Mouse (Mus musculus) mesoderm, embryonic 11.5 days (tissue): ENCODE measurements around the gene Ptprcap.
"Not testable (repeated sequence)": the region's sequence is repeated elsewhere in the genome, so short reads cannot be mapped to it uniquely, and the experiment has no call there.

Experiments used
- DNase-seq: peaks from one replicate; pipeline ENCODE4 v3.0.0-alpha.2; 2012; ENCODE audit warnings: low read depth, low spot score

Gene Ptprcap

DNA sequence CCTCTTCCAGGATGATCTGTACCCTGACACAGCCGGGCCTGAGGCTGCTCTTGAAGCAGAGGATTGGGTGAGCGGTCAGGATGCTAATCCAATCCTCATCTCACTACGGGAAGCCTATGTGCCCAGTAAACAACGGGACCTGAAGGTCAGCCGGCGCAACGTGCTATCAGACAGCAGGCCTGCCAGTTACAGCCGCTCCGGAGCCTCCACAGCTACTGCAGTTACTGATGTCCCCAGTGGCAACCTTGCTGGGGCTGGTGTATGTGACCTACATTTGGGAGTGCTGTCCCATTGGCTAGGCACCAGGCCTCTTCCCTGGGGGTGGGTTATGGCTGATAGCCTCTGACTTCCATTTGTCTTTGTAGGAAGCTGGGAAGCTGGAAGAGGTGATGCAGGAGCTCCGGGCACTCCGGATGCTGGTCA, at the start of gene Ptprcap:
TSS of gene Ptprcap (plus strand) at position 373 of the 423 bp plus-strand sequence.
- DNase-seq: no peak

DNA sequence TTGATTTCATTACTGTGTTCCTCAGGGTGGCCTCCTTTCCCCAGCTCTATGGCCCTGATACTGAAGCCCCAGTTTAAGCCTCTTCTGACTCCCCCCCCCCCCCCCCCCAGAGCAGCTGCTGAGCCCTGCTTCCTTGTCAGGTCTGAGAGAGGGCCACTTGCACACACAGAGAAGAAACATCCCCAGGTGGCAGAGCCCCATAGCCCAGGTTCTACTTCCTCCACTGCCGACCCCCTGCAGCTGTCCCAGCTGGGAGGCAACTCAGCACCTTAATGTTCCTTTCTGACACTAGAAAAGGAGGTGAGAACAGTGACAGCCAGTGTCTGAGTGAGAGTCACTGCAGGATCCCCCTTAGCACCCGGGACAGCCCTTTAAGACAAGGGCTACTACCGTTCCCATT, 49.6 kb upstream of the Ptprcap start:
- DNase-seq: no peak

DNA sequence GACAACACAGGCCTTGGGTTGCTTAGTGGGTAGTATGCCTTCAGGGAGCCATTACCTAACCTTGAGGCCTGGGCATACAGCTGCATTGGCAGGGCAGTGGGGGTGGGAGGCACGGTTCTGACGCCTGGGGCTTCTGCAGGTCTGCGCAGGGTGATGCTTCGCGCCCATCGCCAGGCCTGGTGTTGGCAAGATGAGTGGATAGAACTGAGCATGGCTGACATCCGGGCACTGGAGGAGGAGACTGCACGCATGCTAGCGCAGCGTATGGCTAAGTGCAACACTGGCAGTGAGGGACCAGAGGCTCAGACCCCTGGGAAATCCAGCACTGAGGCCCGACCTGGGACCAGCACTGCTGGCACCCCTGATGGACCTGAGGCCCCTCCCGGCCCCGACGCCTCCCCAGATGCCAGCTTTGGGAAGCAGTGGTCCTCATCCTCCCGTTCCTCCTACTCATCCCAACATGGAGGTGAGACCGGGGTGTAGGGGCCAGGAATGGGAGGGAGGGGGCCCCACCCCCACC, 48.7 kb upstream of the Ptprcap start:
- no peak for DNase-seq

DNA sequence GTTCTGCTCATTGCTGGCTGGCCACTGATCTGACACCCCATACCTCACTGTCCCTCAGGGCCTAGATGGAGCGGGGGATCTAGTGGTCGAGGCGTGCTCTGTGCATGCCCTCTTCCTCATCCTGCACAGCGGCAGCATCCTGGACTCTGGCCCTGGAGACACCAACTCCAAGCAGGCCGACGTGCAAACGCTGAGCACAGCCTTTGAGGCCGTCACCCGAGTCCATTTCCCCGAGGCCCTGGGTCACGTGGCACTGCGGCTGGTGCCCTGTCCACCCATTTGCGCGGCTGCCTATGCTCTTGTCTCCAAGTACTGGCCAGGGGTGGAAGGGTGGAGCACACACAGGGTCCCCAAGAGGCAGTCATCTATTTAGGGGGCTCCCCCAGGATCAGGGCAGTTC, 46.8 kb upstream of the Ptprcap start:
- no peak for DNase-seq

DNA sequence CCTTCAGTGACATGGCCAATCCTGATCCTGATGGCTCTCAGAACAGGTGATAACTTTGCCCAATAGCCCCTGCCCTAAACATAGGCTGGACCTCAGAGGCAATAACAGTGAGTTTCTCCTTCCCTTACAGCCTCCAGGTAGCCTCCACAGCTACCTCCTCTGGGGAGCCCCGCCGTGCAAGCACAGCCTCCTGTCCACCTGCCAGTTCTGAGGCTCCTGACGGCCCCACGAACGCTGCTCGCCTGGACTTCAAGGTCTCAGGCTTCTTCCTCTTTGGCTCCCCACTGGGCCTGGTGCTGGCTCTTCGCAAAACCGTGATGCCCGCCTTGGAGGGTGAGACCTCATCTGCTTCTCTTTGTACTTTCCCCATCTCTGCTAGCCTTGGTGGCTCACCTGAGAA, 44.9 kb upstream of the Ptprcap start:
- DNase-seq: no peak

DNA sequence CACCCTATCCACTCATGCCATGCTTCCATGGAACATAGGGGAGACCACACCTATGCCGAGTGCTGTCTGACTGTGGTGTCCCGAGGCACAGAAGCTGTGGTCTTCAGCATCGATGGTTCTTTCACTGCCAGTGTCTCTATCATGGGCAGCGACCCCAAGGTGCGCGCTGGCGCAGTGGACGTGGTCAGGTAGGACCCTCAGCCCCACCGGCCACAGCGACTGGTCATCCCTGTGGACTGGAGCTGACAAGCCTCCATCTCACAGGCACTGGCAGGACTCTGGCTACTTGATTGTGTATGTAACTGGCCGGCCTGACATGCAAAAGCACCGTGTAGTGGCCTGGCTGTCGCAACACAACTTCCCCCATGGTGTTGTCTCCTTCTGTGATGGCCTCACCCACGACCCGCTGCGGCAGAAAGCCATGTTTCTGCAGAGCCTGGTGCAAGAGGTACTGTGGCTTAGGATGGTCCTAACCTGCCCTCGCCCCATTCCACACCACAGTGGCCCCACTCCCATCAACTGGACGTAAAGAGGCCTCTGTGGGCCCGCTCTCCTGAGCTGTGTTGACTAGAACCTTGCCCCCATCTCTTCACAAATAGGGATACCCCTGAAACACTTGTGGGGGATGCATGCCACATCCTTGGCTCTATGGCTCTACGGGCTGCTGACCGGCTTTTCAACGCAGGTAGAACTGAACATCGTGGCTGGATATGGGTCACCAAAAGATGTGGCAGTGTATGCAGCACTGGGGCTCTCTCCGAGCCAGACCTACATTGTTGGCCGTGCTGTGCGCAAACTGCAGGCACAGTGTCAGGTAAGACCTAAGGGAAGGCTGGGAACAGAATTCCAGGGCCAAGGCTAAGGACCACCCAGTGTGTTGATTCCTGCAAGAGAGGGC, 41.1 kb upstream of the Ptprcap start:
- DNase-seq: no peak

DNA sequence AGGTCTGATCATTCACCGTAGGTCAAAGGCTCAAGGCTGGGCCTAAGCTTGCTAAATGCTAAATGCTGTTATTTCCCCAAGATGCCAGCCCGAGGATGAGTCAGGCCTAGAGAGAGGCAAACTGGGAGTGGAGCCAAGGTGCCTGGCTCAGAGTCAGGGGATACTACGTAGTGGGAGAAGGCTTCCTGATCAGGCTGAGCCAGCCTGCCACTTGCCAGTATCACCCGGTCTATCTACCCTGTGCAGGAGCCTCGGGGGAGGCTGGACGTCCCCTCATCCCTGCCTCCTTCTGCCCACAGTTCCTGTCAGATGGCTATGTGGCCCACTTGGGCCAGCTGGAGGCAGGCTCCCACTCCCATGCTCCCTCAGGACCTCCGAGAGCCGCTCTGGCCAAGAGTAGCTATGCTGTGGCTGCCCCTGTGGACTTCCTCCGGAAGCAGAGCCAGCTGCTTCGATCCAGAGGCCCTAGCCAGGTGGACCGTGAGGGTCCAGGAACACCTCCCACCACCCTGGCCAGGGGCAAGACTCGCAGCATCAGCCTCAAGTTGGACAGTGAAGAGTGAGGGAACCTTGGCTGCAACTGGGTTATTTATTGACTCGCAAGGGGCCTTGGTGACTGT, 40.1 kb upstream of the Ptprcap start:
- no peak for DNase-seq

DNA sequence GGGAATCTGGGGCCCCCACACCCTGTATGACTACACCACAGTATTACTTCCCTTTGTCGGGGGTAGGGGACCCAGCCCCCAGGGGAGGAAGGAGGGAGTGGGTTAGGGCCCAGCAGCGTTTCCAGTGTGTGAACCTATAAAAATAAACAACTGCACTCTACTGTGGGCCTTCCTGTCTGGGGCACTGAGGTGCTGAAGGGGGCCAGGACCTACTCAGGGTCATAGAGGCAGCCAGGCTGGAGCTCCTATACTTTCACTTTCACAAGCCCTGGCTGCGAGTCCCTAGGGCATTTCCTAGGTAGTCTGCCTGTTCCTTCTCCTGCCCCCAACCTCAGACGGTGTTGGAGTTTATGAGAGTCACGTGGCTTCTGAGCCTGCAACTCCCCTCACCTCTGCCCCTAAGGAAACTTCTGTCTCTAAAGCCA, 39.6 kb upstream of the Ptprcap start:
- no peak for DNase-seq

DNA sequence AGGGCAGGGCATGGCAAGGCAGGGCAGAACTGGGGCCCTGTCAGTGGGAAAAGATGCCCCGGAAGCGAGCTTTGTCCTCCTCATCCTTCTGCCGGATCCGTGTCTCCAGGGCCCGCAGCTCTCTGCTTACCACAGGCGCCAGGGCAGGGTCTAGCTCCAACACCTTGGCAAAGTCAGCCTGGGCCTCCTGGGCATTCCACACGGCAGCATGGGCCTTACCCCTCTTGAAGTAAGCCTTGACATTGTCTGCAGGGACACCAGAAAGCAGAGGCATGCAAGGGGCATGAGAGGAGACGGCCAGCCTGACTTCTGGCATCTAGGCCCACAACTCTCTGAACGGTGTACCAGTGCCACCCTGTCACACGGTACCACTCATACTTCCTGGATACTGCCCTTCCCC, 38.9 kb upstream of the Ptprcap start:
- DNase-seq: no peak

DNA sequence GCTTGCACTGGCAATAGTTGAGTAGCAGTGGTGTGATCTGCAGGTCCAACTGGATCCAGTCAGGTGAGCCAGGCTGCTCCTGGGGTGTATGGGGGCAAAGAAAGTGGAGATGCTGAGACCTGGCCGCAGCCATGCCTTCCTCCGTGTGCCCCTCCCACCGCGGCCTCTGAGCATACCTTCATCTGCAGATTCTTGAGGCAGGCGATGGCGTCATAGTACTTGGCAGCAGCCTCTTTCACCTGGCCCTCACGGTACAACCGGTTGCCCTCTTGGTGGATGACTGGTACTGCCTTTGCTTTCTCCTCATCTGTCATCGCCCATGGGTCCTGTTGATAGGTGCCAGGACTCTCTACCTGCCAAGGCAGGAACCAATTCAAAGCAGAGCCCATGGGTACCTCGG, 38.3 kb upstream of the Ptprcap start:
- DNase-seq: no peak

DNA sequence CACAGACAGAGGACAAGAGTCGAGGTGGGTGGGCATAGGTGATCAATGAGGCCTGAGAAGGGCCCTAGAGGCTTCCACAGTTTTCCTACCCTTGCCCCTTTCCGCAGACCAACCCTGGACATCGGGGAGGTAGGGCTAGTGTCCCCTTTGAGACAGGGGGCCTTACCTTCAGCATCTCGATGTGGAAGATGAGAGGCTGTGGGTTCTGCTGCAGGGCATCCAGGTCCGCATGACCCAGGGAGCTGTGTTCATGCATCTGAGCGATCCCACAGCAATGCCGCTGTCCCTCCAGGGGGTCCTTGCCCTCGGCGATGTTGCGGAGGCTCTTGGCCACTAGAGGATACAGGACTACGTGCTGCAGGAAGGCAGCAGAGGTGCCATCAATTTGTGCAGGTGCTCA, 37.6 kb upstream of the Ptprcap start:
- no peak for DNase-seq

DNA sequence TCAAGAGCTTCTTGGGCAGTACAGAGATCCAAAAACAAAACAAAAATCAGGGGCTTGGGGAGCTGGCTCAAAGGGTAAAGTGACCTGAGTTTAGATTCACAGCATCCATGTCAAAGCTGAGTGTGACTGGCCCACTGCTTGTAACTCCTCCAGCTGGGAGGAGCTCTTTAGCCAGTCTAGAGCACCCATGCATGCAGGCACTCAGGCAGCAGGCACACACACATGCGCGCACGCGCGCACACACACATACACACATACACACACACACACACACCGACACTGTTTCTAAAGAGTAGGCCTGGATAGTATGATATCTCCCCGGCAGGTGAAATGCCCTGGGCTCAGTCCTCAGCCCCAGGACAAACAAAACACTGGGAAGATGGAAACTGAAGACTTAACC, 36.4 kb upstream of the Ptprcap start:
- no peak for DNase-seq

DNA sequence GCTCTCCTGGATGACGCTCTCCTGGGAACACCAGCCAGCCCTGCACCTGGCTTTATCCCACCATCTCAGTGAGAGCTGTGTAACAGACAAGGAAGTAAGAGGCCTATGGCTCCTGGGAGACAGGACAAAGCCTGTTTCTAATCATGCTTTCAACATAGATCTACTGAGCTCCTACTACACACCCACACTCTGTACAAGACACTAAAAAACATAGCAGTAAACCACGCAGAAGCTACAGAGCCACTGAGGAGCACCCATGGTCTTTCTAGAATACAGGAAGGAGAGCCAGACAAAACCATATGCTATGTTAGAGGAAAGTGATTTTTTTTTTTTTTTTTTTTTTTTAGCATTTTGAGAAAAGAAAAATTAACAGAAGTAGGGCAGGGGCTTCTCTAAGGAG, 35.1 kb upstream of the Ptprcap start:
- no peak for DNase-seq

DNA sequence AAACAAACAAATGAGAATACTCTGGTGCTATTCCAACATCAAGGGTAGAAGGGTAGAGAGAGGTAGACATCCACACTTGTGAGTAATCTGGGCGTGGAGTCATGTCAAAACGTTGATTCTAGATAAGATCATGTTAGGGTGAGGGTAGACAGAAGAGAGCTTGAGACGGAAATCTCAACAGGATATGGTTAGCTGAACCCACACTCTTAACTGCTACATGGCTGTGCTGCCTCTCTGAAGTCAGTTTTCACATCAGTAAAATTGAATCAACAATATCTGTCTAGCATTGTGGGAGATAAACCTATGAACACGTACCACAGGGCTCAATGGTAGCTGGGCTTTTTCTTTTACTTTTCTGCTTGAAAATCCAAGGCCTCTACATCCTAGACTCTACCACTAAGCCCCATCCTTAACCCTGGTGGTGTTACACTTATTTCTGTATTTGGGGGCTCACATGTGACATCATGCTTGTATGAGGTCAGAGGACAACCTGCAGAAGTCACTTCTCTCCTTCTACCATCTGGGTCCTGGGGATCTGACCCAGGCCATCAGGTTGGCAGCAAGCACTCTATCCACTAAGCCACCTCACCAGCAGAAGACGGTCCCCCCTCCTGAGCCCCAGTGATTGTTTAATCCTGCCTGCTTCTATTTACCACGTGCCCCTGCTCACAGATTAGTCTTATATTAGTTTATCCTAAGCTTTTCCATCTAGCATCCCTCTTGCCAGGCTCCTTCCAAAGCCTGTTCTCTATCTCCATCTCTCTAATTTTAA, 33.5 kb upstream of the Ptprcap start:
- no peak for DNase-seq

DNA sequence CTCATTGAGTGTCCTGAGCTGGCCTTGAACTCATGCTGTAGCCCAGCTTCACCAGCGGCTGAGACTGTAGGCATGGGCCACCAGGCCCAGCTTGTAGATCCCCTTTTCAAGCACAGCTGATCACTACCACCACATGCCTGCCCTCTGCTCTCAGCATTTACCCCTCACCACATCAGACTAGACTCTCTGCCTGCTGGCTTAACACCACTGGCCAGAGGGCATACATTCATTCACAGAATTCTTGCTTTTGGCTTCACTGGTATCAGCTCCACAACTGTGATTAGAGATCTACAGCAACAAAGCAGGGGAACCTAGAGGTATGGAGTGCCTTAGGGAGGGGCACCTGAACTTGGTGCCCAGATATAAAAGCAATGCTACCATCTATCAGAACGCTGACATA, 32.9 kb upstream of the Ptprcap start:
- DNase-seq: no peak

DNA sequence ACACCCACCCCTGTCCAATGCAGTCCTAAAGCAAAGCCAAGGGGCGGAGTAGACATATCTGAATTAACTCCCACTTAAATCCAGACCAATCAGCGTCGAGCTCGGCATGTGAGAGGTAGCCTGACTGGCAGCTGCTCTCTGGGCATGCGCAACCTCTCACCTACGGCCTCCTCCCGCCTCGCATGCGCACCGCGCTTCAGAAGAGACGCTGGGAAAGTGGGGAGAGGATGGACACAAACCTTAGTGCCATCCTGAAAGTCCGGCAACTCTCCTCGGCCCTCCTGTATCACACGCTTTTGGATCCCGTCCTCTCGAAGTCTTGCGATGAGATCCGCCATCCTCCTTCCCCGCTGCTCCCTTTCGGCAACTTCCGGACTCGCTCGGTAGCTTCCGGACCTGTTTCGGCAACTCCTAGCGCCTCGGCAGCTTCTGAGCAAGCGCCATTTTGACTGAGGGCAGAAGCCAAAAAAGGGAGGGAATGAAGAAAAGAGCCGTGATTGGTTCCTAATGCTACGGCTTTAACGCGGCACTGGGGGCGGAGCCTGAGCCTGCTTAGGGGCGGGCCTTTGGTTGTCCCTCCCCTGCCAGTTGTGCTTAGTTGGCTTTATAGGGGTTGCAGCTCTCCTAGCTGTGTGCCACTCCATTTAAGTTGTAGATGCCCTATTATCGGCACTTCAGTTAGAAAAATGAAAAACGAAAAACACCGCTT, 32.2 kb upstream of the Ptprcap start:
- peak; percentile 98 for DNase-seq

DNA sequence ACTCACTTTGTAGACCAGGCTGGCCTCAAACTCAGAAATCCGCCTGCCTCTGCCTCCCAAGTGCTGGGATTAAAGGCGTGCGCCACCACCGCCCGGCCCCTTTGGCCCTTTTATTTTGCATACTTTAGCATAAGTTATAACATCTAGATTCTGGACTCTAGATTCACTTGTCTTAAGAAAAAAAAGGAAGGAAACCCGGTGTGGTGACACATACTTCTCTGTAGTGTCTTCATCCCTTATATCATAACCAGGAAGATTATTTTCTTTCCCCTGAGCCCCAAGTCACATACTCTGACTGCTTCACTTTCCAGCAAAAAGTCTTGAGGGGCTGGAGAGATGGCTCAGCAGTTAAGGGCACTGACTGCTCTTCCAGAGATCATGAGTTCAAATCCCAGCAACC, 31.5 kb upstream of the Ptprcap start:
- DNase-seq: not testable (repeated sequence)

DNA sequence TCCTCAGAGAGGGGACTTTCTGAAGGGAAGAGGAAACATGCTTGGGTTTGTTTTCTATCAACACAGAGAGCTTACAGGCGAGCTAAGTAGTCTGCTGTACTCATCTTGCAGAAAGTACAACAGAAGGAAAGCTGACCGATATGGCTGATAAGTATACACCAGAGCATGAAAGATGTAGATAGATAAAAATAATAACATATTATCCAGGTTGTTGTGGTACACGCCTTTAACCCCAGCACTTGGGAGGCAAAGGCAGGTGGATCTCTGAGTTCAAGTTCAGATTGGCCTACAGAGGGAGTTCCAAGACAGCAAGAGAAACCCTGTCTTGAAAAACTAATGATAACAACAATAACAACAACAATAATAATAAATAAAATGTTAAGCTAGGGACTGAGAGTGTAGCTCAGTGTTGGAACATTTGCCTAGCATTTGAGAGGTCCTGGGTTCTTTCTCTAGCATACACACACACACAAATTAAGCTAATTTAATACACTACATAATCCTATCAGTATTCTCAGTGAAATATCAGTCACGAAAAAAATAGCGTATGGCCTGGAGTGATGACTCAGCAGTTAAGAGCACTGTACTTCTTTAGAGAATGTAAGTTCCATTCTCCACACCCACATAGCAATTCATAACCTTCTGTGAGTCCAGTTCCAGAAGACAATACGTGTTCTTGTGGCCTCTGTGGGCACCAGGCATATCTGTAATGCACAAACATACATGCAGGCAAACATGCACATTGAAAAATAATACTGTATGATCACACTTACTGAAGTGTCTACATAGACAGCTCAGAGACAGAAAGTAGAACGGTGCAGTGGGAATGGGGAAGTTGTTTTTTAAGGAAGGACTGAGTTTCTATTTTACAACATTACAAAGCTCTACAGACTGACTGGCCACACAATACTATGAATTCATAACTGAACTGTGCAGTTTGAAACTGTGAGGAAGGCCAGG, 30.7 kb upstream of the Ptprcap start:
- no peak for DNase-seq

DNA sequence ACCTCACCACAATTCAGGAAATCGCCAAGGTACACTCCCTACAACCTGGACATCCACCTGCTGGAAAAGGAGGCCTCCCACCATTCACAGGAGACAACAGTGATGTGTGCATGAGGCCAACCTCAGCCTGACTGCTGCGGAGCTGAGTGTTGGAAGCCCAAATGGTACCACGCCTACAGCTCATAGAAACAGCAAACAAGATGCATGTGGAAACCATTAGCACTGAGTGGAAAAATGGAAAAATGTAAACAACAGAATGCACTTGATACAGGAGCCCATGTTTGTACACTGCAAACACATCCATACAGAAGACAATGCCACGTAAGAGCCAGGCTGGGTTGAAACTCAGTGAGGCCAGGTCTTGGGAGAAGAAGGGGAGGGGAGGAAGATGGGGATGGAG, 29.0 kb upstream of the Ptprcap start:
- DNase-seq: no peak

DNA sequence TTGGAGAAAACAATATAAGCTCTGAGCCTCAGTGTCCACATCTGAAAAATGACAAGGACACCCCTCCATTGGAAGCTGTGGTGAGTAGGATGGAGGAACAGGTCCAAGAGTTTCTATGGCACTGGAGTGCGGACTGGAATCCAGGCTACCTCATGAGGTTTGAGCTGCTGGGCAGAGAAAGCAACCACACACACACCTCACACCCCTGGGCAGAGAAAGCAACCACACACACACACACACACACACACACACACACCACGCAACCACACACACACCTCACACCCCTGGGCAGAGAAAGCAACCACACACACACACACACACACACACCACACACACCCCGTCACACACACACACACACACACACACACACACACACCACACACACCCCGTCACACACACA, 28.1 kb upstream of the Ptprcap start:
- DNase-seq: not testable (repeated sequence)
